Mouse (Mus musculus) neural tube, embryonic 14.5 days (tissue): ENCODE results near the gene Scgb2b24. TPM values are rescaled to one million over a fixed set of nuclear protein-coding genes. Genes with fewer than 3 reads are reported as not detected.

Source experiments
- ATAC-seq: fragments of 200-750 bp; cut with Nextera tagmentation; 2 replicates; pipeline ENCODE4 v1.8.0; 2017; ENCODE audit warnings: low read depth, mild to moderate bottlenecking, moderate TSS enrichment, moderate library complexity
- H3K27ac ChIP-seq: fragments of 300-500 bp; sonication (generic); 2 replicates; pipeline ENCODE4 v1.5.1; 2014; ENCODE audit warnings: low read depth, mild to moderate bottlenecking, control low read depth, low read length, moderate library complexity, mixed read lengths
- H3K27me3 ChIP-seq: fragments of 300-500 bp; sonication (generic); 2 replicates; pipeline ENCODE4 v1.6.1; 2014; ENCODE audit warnings: low read length; ENCODE audit not compliant: control insufficient read depth, insufficient read depth
- H3K36me3 ChIP-seq: fragments of 300-500 bp; sonication (generic); 2 replicates; pipeline ENCODE4 v1.6.1; 2014; ENCODE audit warnings: low read length, mixed read lengths; ENCODE audit not compliant: control insufficient read depth, insufficient read depth
- H3K4me1 ChIP-seq: fragments of 300-500 bp; sonication (generic); 2 replicates; pipeline ENCODE4 v1.6.1; 2014; ENCODE audit warnings: low read length; ENCODE audit not compliant: control insufficient read depth, insufficient read depth
- H3K4me2 ChIP-seq: fragments of 300-500 bp; sonication (generic); 2 replicates; pipeline ENCODE4 v1.6.1; 2014; ENCODE audit warnings: mild to moderate bottlenecking, low read depth, low read length, control low read depth
- H3K4me3 ChIP-seq: fragments of 300-500 bp; sonication (generic); 2 replicates; pipeline ENCODE4 v1.5.1; 2014; ENCODE audit warnings: low read depth, low read length, control low read depth, mixed read lengths
- H3K9ac ChIP-seq: fragments of 300-500 bp; sonication (generic); replicated peaks from 2 replicates; pipeline ENCODE4 v1.6.1; 2014; ENCODE audit warnings: low read depth, mild to moderate bottlenecking, control low read depth, low read length, mixed read lengths
- H3K9me3 ChIP-seq: fragments of 300-500 bp; sonication (generic); 2 replicates; pipeline ENCODE4 v1.6.1; 2016; ENCODE audit warnings: low read length; ENCODE audit not compliant: control insufficient read depth
- WGBS: fragments of 180-500 bp; shearing (Covaris S2); extraction: QIAGEN DNeasy Blood & Tissue Kit; methylation state at CpG from one replicate; pipeline ENCODE4 v1.1.7; 2014; 5-methylcytosine and 5-hydroxymethylcytosine counted together
- polyA plus RNA-seq: library from polyadenylated mRNA; unstranded; fragments of >200 nt; fragmentation: Nextera tagmentation; extraction: Ambion mirVana; gene quantifications from 2 replicates; pipeline ENCODE4 v1.2.1, GENCODE M21; 2014

Gene Scgb2b24
- polyA plus RNA-seq, result not detected in 2 replicates

- Histone ChIP-seq H3K4me1 (no peaks in the 10 kb centered on the region), H3K27ac (no peak within 1 kb of the TSS), H3K9me3 (peaks cover 9% of the 10 kb centered on the region), H3K4me2 (no peak within 1 kb of the TSS), H3K9ac (no peak within 1 kb of the TSS), H3K27me3 (no peaks in the 10 kb centered on the region), H3K36me3 (no peaks in the 10 kb centered on the region), H3K4me3 (no peak within 1 kb of the TSS)
- 83% methylated on average over 2 of the region's 2 CpGs for WGBS
- no peak for ATAC-seq
These were observed at the start of gene Scgb2b24 for GRCm38 (mm10) chr7:33739212-33739611. TSS of gene Scgb2b24 (minus strand) at chr7:33739312.

GRCm38 (mm10) chr7:33743499-33743898 is 4.4 kb upstream of the Scgb2b24 start, which contains the start of gene Scgb1b24:
TSS of gene Scgb1b24 (plus strand) at chr7:33743799.
- no peak within 1 kb of the TSS for H3K4me3 ChIP-seq
- H3K27me3 ChIP-seq, result no peaks in the 10 kb centered on the region
- H3K9ac ChIP-seq, result no peak within 1 kb of the TSS
- ATAC-seq, result no peak
- 85% methylated on average over 3 of the region's 3 CpGs for WGBS
- H3K4me1 ChIP-seq, result no peaks in the 10 kb centered on the region
- H3K4me2 ChIP-seq, result no peak within 1 kb of the TSS
- H3K36me3 ChIP-seq, result no peaks in the 10 kb centered on the region
- peaks cover 10% of the 10 kb centered on the region; the same call in 1 of the 2 replicates for H3K9me3 ChIP-seq
- H3K27ac ChIP-seq, result no peak within 1 kb of the TSS

GRCm38 (mm10) chr7:33689864-33690263 is 49.2 kb downstream of the Scgb2b24 start:
- H3K27me3 ChIP-seq, result no peaks in the 10 kb centered on the region
- H3K9me3 ChIP-seq, result peaks cover 8% of the 10 kb centered on the region; the same call in 1 of the 2 replicates
- H3K36me3 ChIP-seq, result no peaks in the 10 kb centered on the region
- H3K4me1 ChIP-seq, result no peaks in the 10 kb centered on the region
- no peak overlapping the region for H3K4me3 ChIP-seq
- no peak overlapping the region for H3K9ac ChIP-seq
- no peak overlapping the region for H3K27ac ChIP-seq
- ATAC-seq, result no peak
- WGBS, result 31% methylated on average over 1 of the region's 1 CpGs
- no peak overlapping the region for H3K4me2 ChIP-seq

Other genes starting within 250 kb of the Scgb2b24 start
- not detected in 2 replicates for gene Scgb2b21, start 218.9 kb downstream of the Scgb2b24 start, polyA plus RNA-seq
- not detected in 2 replicates for gene Scgb1b24, start 4.5 kb upstream of the Scgb2b24 start, polyA plus RNA-seq
- not detected in 2 replicates for gene Scgb2b26, start 205.7 kb upstream of the Scgb2b24 start, polyA plus RNA-seq